Mouse (Mus musculus) intestine, embryonic 14.5 days (tissue): ENCODE measurements around the gene Cfap157. TPM values are rescaled to one million over a fixed set of nuclear protein-coding genes. Genes with fewer than 3 reads are reported as not detected.
A peak's percentile ranks its signal among the peaks of the same experiment; 100 is the strongest.

ENCODE experiments used
- ATAC-seq: fragments of 200-750 bp; cut with Nextera tagmentation; replicated peaks from 2 replicates; pipeline ENCODE4 v1.8.0; 2017; ENCODE audit warnings: low read depth, moderate number of reproducible peaks, moderate TSS enrichment, moderate library complexity; ENCODE audit not compliant: low FRiP score, low TSS enrichment
- DNase-seq: peaks from one replicate; pipeline ENCODE4 v3.0.0-alpha.2; 2018; ENCODE audit warnings: low spot score
- H3K27ac ChIP-seq: fragments of 300-500 bp; sonication (generic); 2 replicates; pipeline ENCODE4 v1.5.1; 2014; ENCODE audit warnings: low read depth, mild to moderate bottlenecking, control low read depth
- H3K27me3 ChIP-seq: fragments of 300-500 bp; sonication (generic); replicated peaks from 2 replicates; pipeline ENCODE4 v1.6.1; 2014; ENCODE audit warnings: low read length, control low read depth; ENCODE audit not compliant: control insufficient read depth, insufficient read depth
- H3K36me3 ChIP-seq: fragments of 300-500 bp; sonication (generic); 2 replicates; pipeline ENCODE4 v1.6.1; 2014; ENCODE audit warnings: low read length, control low read depth; ENCODE audit not compliant: control insufficient read depth, insufficient read depth
- H3K4me1 ChIP-seq: fragments of 300-500 bp; sonication (generic); replicated peaks from 2 replicates; pipeline ENCODE4 v1.6.1; 2014; ENCODE audit warnings: low read length, control low read depth, mixed read lengths; ENCODE audit not compliant: control insufficient read depth, insufficient read depth
- H3K4me2 ChIP-seq: fragments of 300-500 bp; sonication (generic); 2 replicates; pipeline ENCODE4 v1.6.1; 2014; ENCODE audit warnings: low read length
- H3K4me3 ChIP-seq: fragments of 300-500 bp; sonication (generic); 2 replicates; pipeline ENCODE4 v1.5.1; 2014; ENCODE audit warnings: low read depth, low read length, control low read depth, mixed read lengths
- H3K9ac ChIP-seq: fragments of 300-500 bp; sonication (generic); 2 replicates; pipeline ENCODE4 v1.6.1; 2014; ENCODE audit warnings: mild to moderate bottlenecking, low read length
- H3K9me3 ChIP-seq: fragments of 300-500 bp; sonication (generic); 2 replicates; pipeline ENCODE4 v1.6.1; 2016; ENCODE audit warnings: low read length, control low read depth; ENCODE audit not compliant: control insufficient read depth
- WGBS: fragments of 180-500 bp; shearing (Covaris S2); extraction: QIAGEN DNeasy Blood & Tissue Kit; methylation state at CpG from one replicate; pipeline ENCODE4 v1.1.7; 2014; 5-methylcytosine and 5-hydroxymethylcytosine counted together
- polyA plus RNA-seq: library from polyadenylated mRNA; unstranded; fragments of >200 nt; fragmentation: Nextera tagmentation; extraction: Ambion mirVana; gene quantifications from 2 replicates; pipeline ENCODE4 v1.2.1, GENCODE M21; 2014

Cfap157 gene
- polyA plus RNA-seq, 1 experiment from 2014 or later, result 0.31 TPM

GRCm38 (mm10) chr2:32821041-32821802 is 37.0 kb upstream of the Cfap157 start:
- Histone ChIP-seq H3K4me1 (peaks cover 24% of the 10 kb centered on the region), H3K27me3 (no peaks in the 10 kb centered on the region), H3K9ac (no peak overlapping the region), H3K36me3 (peaks cover 4% of the 10 kb centered on the region; the same call in 1 of the 2 replicates), H3K9me3 (no peaks in the 10 kb centered on the region), H3K4me2 (no peak overlapping the region), H3K4me3 (no peak overlapping the region), H3K27ac (no peak overlapping the region)
- WGBS, result 67% methylated on average over 11 of the region's 11 CpGs
- no peak for DNase-seq
- ATAC-seq, result no peak

DNA sequence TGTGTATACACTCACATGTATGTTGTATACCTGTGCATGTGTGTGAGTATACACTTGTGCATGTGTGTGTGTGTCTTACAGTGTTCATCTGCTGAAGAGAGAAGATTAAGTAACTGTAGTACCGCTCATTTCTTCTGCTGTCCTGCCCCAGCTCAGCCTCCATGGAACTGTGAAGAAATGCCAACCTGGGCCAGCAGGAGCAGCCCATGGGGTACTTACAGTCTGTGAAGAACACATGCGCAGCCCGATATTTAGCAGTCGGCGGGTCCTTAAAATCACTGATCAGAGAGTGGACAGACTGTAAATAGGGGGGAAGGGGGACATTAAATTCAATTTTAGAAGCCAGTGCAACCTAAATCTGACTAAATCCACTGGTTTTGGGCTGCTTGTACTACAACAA is 34.0 kb upstream of the Cfap157 start:
- WGBS, result 97% methylated on average over 5 of the region's 5 CpGs
- no peak for ATAC-seq

GRCm38 (mm10) chr2:32817589-32817988 is 33.4 kb upstream of the Cfap157 start:
- DNase-seq (no peak), ATAC-seq (no peak)
- 0 out of 2 replicates have a peak, but pooled peaks cover 8% of the 10 kb centered on the region for H3K4me1 ChIP-seq
- no peak overlapping the region for H3K9ac ChIP-seq
- no peaks in the 10 kb centered on the region for H3K27me3 ChIP-seq
- H3K4me2 ChIP-seq, result no peak overlapping the region
- peaks cover 30% of the 10 kb centered on the region; the same call in 1 of the 2 replicates for H3K36me3 ChIP-seq
- no peak overlapping the region for H3K4me3 ChIP-seq
- H3K9me3 ChIP-seq, result no peaks in the 10 kb centered on the region
- 66% methylated on average over 7 of the region's 7 CpGs for WGBS
- H3K27ac ChIP-seq, result no peak overlapping the region

More for the DNA sequence above, 34.0 kb upstream of the Cfap157 start:
- H3K4me2 ChIP-seq, result no peak overlapping the region
- H3K9ac ChIP-seq, result no peak overlapping the region
- H3K36me3 ChIP-seq, result peaks cover 26% of the 10 kb centered on the region; the same call in 1 of the 2 replicates
- no peaks in the 10 kb centered on the region for H3K9me3 ChIP-seq
- no peak for DNase-seq
- no peak overlapping the region for H3K4me3 ChIP-seq
- H3K27me3 ChIP-seq, result no peaks in the 10 kb centered on the region
- 0 out of 2 replicates have a peak, but pooled peaks cover 11% of the 10 kb centered on the region for H3K4me1 ChIP-seq
- no peak overlapping the region for H3K27ac ChIP-seq

DNA sequence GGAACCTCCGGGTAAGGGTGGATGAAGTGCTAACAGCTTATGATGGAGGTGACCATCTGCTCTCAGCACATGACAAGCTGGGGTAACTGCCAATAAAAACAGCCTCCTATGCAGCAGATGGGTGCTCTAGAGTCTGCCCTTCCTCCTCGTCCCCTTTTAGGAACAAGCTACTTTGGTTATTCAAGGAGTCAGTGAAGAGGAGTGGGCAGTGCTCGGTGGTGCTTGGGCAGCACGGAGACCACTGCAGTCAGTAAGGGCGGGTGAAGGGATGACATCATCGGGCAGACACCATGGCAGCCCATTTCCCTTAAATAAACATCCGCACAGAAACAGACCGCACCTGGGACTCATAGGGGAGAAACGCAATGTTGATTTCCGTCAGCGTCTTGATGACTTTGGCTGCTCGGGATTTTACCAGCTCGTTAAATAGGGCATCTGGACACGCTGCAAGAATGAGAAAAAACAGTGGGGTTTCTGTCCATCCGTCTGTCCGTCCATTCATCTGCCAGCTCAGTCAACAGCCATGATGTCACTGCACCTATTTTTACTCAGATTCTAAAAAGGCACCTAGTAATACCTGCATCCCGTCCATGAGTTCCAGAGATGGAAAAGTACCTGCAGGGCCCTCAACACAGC is 32.8 kb upstream of the Cfap157 start:
- DNase-seq, result no peak
- Histone ChIP-seq H3K4me2 (no peak overlapping the region; the same call in 1 of the 2 replicates), H3K27ac (no peak overlapping the region), H3K4me1 (0 out of 2 replicates have a peak, but pooled peaks cover 8% of the 10 kb centered on the region), H3K36me3 (peaks cover 30% of the 10 kb centered on the region; the same call in 1 of the 2 replicates), H3K27me3 (no peaks in the 10 kb centered on the region), H3K4me3 (no peak overlapping the region), H3K9me3 (no peaks in the 10 kb centered on the region), H3K9ac (no peak overlapping the region)
- WGBS, result 25% methylated on average over 17 of the region's 17 CpGs
- ATAC-seq, result no peak

DNA sequence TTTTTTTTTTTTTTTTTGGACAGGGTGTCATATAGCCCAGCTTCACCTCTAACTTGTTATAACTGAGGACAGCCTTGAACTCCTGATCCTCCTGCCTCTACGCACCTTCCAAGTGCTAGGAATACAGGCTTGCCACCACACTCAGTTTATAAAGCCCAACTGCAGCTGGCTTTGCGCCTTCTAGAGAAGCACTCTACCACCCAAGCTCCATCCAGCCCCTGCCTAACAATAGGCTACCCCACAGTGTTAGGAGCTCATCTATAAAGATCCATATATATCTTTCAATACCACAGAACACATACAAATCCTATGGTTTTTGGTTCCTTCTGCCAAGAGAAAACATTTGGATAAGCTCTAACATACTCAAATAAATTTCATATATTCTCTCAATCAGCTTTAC is 32.3 kb upstream of the Cfap157 start:
- Histone ChIP-seq H3K9ac (no peak overlapping the region), H3K4me2 (no peak overlapping the region), H3K4me3 (no peak overlapping the region), H3K36me3 (peaks cover 34% of the 10 kb centered on the region; the same call in 1 of the 2 replicates), H3K9me3 (no peaks in the 10 kb centered on the region), H3K27me3 (no peaks in the 10 kb centered on the region), H3K27ac (no peak overlapping the region), H3K4me1 (0 out of 2 replicates have a peak, but pooled peaks cover 8% of the 10 kb centered on the region)
- 94% methylated on average over 2 of the region's 2 CpGs for WGBS
- ATAC-seq (no peak), DNase-seq (no peak)

- Histone ChIP-seq H3K4me2 (no peak overlapping the region), H3K27ac (no peak overlapping the region), H3K4me1 (0 out of 2 replicates have a peak, but pooled peaks cover 1% of the 10 kb centered on the region), H3K27me3 (no peaks in the 10 kb centered on the region), H3K4me3 (no peak overlapping the region), H3K9ac (no peak overlapping the region), H3K9me3 (no peaks in the 10 kb centered on the region), H3K36me3 (peaks cover 41% of the 10 kb centered on the region)
- ATAC-seq (no peak), DNase-seq (no peak)
- 81% methylated on average over 8 of the region's 8 CpGs for WGBS
Measured at GRCm38 (mm10) chr2:32811959-32812358, 27.7 kb upstream of the Cfap157 start.

DNA sequence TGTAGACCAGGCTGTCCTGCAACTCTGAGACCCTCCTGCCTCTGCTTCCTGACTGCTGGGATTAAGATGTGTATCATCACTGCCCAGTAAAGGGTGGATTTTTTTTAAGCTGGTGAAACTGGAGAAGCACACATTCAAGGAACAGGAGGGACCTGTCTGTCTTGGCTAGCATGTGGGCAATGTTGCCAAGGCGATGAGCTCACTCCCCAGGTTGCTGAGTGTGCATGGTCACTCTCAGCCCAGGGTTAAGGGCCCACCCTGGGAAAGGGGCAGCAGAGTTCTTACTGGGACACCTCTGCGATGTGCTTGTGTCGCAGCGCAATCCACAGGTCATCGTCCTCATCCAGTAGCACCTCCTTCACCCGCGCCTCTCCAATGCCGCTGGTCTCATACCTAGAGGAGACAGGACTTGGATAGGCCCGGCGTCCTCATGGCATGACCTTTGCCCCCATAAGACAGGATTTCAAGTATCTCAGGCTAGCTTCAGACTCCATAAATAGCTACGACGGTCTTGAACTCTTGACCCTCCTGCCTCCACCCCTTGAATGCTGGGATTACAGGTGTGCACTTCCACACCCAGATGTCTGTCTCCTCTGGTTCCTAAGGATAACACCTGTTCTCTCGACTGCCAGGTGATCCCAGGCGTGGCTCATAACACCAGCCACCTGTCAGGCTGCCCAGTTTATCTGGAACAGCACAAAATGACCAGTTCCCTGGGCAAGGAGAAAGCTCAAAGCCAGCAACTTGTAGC is 24.8 kb upstream of the Cfap157 start:
- no peaks in the 10 kb centered on the region for H3K27me3 ChIP-seq
- WGBS, result 86% methylated on average over 14 of the region's 14 CpGs
- ATAC-seq, result peak; percentile 19; the same call in 1 of the 2 replicates

GRCm38 (mm10) chr2:32798251-32798962 is 14.2 kb upstream of the Cfap157 start:
- no peak overlapping the region for H3K4me3 ChIP-seq
- H3K9ac ChIP-seq, result no peak overlapping the region
- DNase-seq (no peak), ATAC-seq (no peak)
- 45% methylated on average over 10 of the region's 10 CpGs for WGBS
- no peaks in the 10 kb centered on the region for H3K4me1 ChIP-seq
- no peak overlapping the region for H3K4me2 ChIP-seq
- H3K27me3 ChIP-seq, result no peaks in the 10 kb centered on the region
- no peaks in the 10 kb centered on the region for H3K9me3 ChIP-seq
- peaks cover 61% of the 10 kb centered on the region for H3K36me3 ChIP-seq
- no peak overlapping the region for H3K27ac ChIP-seq

More for the DNA sequence above, 24.8 kb upstream of the Cfap157 start:
- Histone ChIP-seq H3K4me3 (no peak overlapping the region), H3K36me3 (peaks cover 32% of the 10 kb centered on the region), H3K4me2 (no peak overlapping the region), H3K27ac (no peak overlapping the region), H3K4me1 (no peaks in the 10 kb centered on the region), H3K9ac (no peak overlapping the region), H3K9me3 (no peaks in the 10 kb centered on the region)
- DNase-seq, result no peak
